Mouse (Mus musculus) neural tube, embryonic 13.5 days (tissue): ENCODE measurements at regions not wholly inside any gene's neighbourhood (a gene's known extent, or its start where the extent isn't known, plus 50 kb on each side); places are given as distances from the start of the nearest gene placed in this dataset.

Experiments used
- ATAC-seq: fragments of 200-750 bp; cut with Nextera tagmentation; 2 replicates; pipeline ENCODE4 v1.8.0; 2017; ENCODE audit warnings: low read depth, mild to moderate bottlenecking, moderate TSS enrichment, moderate library complexity
- H3K27ac ChIP-seq: fragments of 300-500 bp; sonication (generic); replicated peaks from 2 replicates; pipeline ENCODE4 v1.5.1; 2015; ENCODE audit warnings: moderate library complexity, mild to moderate bottlenecking, inconsistent platforms
- H3K27me3 ChIP-seq: fragments of 300-500 bp; sonication (generic); 2 replicates; pipeline ENCODE4 v1.6.1; 2015; ENCODE audit warnings: mild to moderate bottlenecking, inconsistent platforms
- H3K36me3 ChIP-seq: fragments of 300-500 bp; sonication (generic); 2 replicates; pipeline ENCODE4 v1.6.1; 2015; ENCODE audit warnings: mild to moderate bottlenecking, inconsistent platforms
- H3K4me1 ChIP-seq: fragments of 300-500 bp; sonication (generic); replicated peaks from 2 replicates; pipeline ENCODE4 v1.6.1; 2015; ENCODE audit warnings: inconsistent platforms
- H3K4me2 ChIP-seq: fragments of 300-500 bp; sonication (generic); 2 replicates; pipeline ENCODE4 v1.6.1; 2015; ENCODE audit warnings: inconsistent platforms, mild to moderate bottlenecking, moderate library complexity
- H3K4me3 ChIP-seq: fragments of 300-500 bp; sonication (generic); 2 replicates; pipeline ENCODE4 v1.5.1; 2015; ENCODE audit warnings: mild to moderate bottlenecking, inconsistent platforms
- H3K9ac ChIP-seq: fragments of 300-500 bp; sonication (generic); 2 replicates; pipeline ENCODE4 v1.6.1; 2015; ENCODE audit warnings: moderate library complexity, mild to moderate bottlenecking, inconsistent platforms
- H3K9me3 ChIP-seq: fragments of 300-500 bp; sonication (generic); 2 replicates; pipeline ENCODE4 v1.6.1; 2016; ENCODE audit warnings: inconsistent platforms
- WGBS: fragments of 180-500 bp; shearing (Covaris S2); methylation state at CpG from one replicate; pipeline ENCODE4 v1.1.7; 2015; 5-methylcytosine and 5-hydroxymethylcytosine counted together

DNA sequence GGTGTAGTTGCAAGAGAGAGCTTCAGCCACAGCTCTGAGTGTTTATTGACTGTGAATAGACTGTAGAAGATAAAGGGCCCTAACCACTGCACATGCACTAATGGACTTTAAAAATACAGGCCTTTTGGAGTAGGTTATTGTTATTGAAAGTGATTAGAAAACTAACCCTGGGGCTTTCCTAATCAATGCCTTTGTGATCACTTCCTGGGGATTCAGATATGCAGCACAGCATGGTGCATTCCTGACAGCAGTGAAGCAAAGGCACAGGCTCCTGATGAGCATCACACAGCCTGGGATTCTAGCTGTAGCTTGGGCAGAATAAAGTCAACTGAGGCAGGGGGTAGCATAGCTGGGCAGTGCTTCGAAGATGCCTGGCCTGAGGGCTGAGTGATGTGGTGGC is 87.3 kb downstream of the Gm11077 start:
- Histone ChIP-seq H3K4me1 (no peaks in the 10 kb centered on the region), H3K36me3 (no peaks in the 10 kb centered on the region), H3K27ac (no peak overlapping the region), H3K9ac (no peak overlapping the region), H3K9me3 (no peaks in the 10 kb centered on the region), H3K4me2 (no peak overlapping the region), H3K4me3 (no peak overlapping the region), H3K27me3 (no peaks in the 10 kb centered on the region)
- no peak for ATAC-seq
- 24% methylated on average over 1 of the region's 1 CpGs for WGBS

DNA sequence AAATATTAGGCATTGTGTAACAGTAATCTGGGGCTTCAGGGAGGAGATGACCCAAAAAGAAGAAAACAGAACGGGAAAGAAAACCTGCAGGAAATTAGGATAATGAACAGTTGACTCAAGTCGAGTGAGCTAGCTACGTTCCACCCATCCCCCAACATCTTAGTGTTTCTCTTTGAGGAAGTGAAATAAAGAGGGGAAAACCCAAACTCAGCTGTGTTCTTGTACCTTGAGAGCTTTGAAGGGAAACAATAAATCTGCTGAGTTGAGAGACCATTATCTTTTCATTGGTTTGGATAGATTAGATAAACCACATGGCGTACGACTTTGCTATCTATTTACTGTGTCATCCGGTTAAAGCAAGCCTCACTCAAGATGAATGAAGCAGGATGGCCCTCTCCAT is 87.7 kb downstream of the Gm11077 start:
- no peaks in the 10 kb centered on the region for H3K36me3 ChIP-seq
- no peaks in the 10 kb centered on the region for H3K9me3 ChIP-seq
- H3K9ac ChIP-seq = no peak overlapping the region
- ATAC-seq = no peak
- no peak overlapping the region for H3K4me3 ChIP-seq
- H3K27ac ChIP-seq = no peak overlapping the region
- WGBS = 51% methylated on average over 6 of the region's 6 CpGs
- no peaks in the 10 kb centered on the region for H3K4me1 ChIP-seq
- H3K4me2 ChIP-seq = no peak overlapping the region
- no peaks in the 10 kb centered on the region for H3K27me3 ChIP-seq

DNA sequence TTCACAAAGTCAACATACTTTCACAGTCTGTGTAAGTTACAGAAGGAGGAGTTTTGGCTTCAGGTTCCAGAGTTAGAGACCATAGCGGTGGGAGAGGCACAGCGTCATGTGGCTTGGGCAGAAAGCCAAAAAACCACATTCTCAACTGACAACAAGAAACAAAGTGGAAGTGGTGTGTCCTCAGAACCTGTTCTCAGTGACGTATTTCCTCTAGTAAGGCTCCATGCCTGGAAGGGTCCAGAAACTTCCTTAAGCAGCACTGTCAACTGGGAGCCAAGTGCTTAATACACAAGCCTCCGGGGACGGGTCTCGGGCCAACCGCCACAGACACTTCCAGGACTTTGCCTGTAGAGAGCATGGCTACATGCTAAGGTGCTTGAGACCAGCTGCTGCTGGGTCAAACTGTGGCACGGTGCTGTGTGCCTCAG is 90.4 kb downstream of the Gm11077 start:
- 79% methylated on average over 8 of the region's 8 CpGs for WGBS
- Histone ChIP-seq H3K9me3 (no peaks in the 10 kb centered on the region), H3K27ac (no peak overlapping the region), H3K9ac (no peak overlapping the region), H3K4me2 (no peak overlapping the region), H3K4me1 (no peaks in the 10 kb centered on the region), H3K27me3 (no peaks in the 10 kb centered on the region), H3K4me3 (no peak overlapping the region), H3K36me3 (no peaks in the 10 kb centered on the region)
- no peak for ATAC-seq

DNA sequence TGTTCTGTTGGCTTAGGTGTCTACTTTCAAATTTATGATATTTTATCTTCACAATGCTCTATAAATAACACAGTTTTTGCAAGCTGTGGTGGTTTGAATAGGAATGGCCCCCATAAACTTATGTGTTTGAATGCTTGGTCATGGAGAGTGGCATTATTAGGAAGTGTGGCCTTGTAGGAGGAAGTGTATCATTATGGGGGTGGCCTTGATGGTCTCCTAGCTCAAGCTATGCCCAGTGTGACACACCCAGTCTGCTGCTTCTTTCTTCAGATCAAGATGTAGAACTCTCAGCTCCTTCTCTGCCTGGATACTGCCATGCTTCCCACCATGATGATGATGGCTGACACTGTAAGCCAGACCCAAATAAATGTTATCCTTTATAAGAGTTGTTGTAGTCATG is 97.4 kb downstream of the Gm11077 start:
- Histone ChIP-seq H3K9ac (no peak overlapping the region), H3K4me1 (no peaks in the 10 kb centered on the region), H3K4me2 (no peak overlapping the region), H3K27ac (no peak overlapping the region), H3K27me3 (no peaks in the 10 kb centered on the region), H3K9me3 (no peaks in the 10 kb centered on the region), H3K4me3 (no peak overlapping the region), H3K36me3 (no peaks in the 10 kb centered on the region)
- no peak for ATAC-seq

DNA sequence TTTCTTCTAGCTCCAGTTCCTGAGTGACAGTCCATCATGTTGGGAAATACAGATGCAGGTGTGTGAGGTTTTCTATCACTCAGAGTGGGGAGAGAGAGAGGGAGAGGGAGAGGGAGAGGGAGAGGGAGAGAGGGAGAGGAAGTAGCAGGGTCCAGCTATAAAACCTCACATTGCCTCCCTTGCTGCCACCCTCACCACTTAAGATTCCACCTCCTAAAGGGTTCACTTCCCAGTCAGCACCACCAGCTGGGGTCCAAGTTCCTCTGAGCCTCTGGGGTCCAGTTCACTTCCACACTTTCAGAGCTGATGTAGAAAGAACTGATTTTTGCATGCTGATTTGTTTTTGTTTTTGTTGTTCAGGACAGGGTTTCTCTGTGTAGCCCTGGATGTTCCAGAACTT is 98.6 kb downstream of the Gm11077 start:
- Histone ChIP-seq H3K9ac (no peak overlapping the region), H3K4me2 (no peak overlapping the region), H3K36me3 (no peaks in the 10 kb centered on the region), H3K4me3 (no peak overlapping the region), H3K9me3 (no peaks in the 10 kb centered on the region), H3K27ac (no peak overlapping the region), H3K27me3 (no peaks in the 10 kb centered on the region), H3K4me1 (no peaks in the 10 kb centered on the region)
- ATAC-seq = no peak

DNA sequence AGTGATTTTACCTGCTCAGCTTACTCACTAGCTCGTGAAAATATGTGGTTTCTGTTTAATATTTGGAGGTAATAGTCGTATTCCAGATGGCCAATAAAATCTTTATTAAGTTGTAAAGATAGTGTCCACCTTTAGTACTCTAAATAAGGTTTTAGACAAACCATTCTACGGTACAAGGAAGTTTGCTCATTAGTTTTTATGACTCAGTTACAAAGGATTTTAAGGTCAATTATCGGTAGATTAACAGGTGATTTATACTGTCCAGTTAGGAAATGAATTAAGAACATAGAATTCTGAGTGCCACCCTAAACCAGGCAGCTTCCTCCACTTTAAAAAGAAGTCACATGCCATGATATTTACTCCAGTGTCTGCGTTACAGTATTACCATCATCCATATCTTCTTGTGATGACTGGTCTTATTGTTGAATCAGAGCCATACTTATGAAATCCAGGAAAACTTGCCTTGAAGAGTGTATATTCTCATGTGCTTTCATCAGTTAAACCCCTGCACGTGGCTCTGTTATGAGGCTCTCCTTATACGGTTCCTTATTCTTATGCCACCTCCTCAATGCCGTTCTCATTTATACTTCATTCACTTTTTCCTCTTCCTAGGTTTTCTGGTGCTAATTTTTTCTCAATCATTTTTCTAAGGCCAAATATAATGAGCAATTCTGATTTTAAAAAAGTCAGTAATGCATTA is 114.4 kb downstream of the Gm11077 start:
- Histone ChIP-seq H3K4me1 (no peaks in the 10 kb centered on the region), H3K27me3 (no peaks in the 10 kb centered on the region), H3K36me3 (no peaks in the 10 kb centered on the region), H3K4me2 (no peak overlapping the region), H3K27ac (no peak overlapping the region), H3K4me3 (no peak overlapping the region), H3K9ac (no peak overlapping the region), H3K9me3 (no peaks in the 10 kb centered on the region)
- no peak for ATAC-seq
- 82% methylated on average over 8 of the region's 8 CpGs for WGBS

DNA sequence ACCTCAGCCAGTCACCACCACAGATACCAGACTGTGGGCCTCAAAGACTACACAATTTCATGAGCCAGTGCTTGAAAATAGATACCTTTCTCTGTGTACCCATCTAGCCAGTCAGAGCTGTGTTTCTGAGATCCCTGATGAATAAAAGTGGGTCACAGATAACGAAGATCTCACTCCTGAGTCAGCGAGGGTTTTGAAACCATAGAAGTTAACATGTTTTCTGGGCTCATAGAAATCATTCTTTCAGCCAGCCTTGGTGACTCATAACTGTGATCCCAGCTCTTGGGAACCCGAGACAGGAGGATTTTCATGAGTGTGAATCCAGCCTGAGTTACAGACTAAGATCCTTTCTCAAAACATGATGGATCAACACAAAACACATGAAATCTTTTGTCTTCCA is 118.1 kb downstream of the Gm11077 start:
- H3K4me2 ChIP-seq = no peak overlapping the region
- 87% methylated on average over 3 of the region's 3 CpGs for WGBS
- H3K4me3 ChIP-seq = no peak overlapping the region
- no peaks in the 10 kb centered on the region for H3K27me3 ChIP-seq
- H3K9ac ChIP-seq = no peak overlapping the region
- H3K27ac ChIP-seq = no peak overlapping the region
- no peaks in the 10 kb centered on the region for H3K36me3 ChIP-seq
- peaks cover 3% of the 10 kb centered on the region for H3K4me1 ChIP-seq
- ATAC-seq = no peak
- H3K9me3 ChIP-seq = no peaks in the 10 kb centered on the region

DNA sequence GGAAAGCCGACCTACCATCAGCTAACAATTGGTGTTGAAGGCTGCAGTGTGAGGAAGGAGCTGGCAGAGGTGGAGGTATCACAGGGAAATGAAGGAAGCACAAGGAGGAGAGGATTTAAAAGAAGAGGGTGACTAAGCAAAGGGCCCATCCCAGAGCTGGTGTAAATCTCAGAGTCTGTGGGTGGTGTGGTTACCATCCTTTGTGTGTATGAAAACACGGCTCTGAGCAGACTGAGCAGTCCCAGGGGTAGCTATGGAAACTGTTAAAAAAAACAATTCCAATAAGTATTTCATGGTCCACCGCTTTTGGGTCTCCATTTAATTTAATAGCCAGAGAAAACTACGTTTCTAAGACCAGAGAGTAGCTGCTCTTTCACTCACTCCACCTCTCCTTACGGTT is 123.3 kb downstream of the Gm11077 start:
- H3K4me3 ChIP-seq = no peak overlapping the region
- H3K27me3 ChIP-seq = no peaks in the 10 kb centered on the region
- peak overlapping the region; percentile 49; the same call in 1 of the 2 replicates for H3K27ac ChIP-seq
- H3K9ac ChIP-seq = no peak overlapping the region
- H3K4me1 ChIP-seq = peaks cover 26% of the 10 kb centered on the region
- H3K36me3 ChIP-seq = no peaks in the 10 kb centered on the region
- no peak overlapping the region for H3K4me2 ChIP-seq
- WGBS = 34% methylated on average over 5 of the region's 5 CpGs
- peak; percentile 47; the same call in 1 of the 2 replicates for ATAC-seq
- H3K9me3 ChIP-seq = no peaks in the 10 kb centered on the region

DNA sequence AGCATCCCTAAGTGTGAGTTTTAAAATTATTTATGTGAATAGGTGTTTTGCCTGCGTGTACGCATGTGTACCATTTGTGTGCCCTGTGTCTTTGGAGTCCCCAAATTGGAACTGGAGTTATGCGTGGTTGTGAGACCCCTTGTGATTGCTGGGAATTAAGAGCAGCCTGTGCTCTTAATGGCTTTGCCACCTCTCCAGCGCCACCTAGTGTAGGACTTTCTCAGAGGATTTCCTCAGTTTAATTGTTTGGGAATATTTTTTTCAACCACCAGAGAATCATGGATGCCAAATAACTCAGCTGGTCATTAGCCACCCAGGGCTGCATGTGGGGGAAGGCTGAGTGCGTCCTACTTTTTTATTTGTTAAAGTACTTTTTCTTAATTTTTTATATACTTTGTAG is 124.4 kb downstream of the Gm11077 start:
- Histone ChIP-seq H3K27ac (no peak overlapping the region), H3K27me3 (no peaks in the 10 kb centered on the region)
- 51% methylated on average over 5 of the region's 5 CpGs for WGBS

DNA sequence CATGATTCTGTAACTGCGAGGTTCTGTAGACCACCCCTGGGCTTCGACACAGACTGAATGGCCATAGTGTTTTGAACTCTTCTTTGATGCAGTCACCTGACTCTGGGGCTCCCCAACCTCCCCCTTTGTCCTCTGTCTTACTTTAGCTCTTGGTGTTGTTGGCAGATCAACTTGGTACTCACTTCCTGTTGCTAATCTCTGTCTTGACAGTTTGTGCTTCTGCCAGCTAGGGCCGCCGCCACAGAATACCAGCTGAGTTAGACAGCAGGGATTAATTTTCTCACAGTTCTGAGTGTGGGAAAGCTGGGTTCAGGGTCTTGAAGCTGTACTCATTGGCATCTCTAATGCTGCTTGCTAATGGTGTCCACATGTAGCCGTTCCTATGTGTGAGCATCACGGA is 125.6 kb downstream of the Gm11077 start:
- no peaks in the 10 kb centered on the region for H3K9me3 ChIP-seq
- H3K9ac ChIP-seq = no peak overlapping the region
- no peaks in the 10 kb centered on the region for H3K27me3 ChIP-seq
- no peak overlapping the region for H3K4me2 ChIP-seq
- no peak overlapping the region for H3K27ac ChIP-seq
- WGBS = 85% methylated on average over 6 of the region's 6 CpGs
- H3K4me3 ChIP-seq = no peak overlapping the region
- ATAC-seq = no peak
- peaks cover 27% of the 10 kb centered on the region for H3K4me1 ChIP-seq
- no peaks in the 10 kb centered on the region for H3K36me3 ChIP-seq

More for the DNA sequence above, 124.4 kb downstream of the Gm11077 start:
- H3K4me3 ChIP-seq = no peak overlapping the region
- no peaks in the 10 kb centered on the region for H3K36me3 ChIP-seq
- no peak overlapping the region for H3K4me2 ChIP-seq
- H3K9me3 ChIP-seq = no peaks in the 10 kb centered on the region
- peaks cover 27% of the 10 kb centered on the region for H3K4me1 ChIP-seq
- no peak for ATAC-seq
- no peak overlapping the region for H3K9ac ChIP-seq

DNA sequence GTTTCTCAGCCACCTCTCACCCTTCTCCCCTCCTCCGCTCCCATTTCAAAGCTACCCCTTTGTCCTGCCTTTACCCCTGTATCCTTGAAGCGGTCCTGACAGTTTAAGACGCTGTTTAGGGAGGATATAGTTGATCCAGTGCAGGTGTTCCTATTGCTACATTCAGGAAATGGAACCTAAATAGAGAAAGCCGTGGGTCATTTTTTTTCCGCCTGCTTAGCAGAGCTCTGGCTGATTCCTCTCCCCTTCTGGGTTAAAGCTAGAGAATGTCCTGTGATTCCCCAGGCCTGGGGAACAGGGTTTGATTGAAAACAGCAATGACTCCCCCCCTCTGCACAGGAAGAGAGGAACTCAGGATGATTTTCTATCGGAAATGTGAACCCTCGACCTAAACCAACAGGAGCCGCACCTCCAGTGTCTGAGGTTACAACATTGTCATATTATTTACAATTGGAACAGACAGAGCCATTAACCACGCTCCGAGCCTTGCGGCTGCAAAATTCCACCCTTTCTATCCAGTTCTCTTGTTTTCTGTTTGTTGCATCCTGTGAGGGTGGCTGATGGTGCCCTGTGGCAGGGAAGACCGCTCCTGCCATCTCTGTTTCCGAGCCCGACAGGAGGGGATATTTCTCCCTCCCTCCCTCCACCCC is 127.5 kb downstream of the Gm11077 start:
- Histone ChIP-seq H3K4me1 (peaks cover 27% of the 10 kb centered on the region), H3K36me3 (no peaks in the 10 kb centered on the region), H3K9ac (peak overlapping the region; percentile 61), H3K27ac (peak overlapping the region; percentile 65), H3K4me2 (peak overlapping the region; percentile 58), H3K27me3 (no peaks in the 10 kb centered on the region), H3K9me3 (no peaks in the 10 kb centered on the region), H3K4me3 (peak overlapping the region; percentile 31)
- WGBS = 21% methylated on average over 14 of the region's 14 CpGs
- ATAC-seq = peak; percentile 41

DNA sequence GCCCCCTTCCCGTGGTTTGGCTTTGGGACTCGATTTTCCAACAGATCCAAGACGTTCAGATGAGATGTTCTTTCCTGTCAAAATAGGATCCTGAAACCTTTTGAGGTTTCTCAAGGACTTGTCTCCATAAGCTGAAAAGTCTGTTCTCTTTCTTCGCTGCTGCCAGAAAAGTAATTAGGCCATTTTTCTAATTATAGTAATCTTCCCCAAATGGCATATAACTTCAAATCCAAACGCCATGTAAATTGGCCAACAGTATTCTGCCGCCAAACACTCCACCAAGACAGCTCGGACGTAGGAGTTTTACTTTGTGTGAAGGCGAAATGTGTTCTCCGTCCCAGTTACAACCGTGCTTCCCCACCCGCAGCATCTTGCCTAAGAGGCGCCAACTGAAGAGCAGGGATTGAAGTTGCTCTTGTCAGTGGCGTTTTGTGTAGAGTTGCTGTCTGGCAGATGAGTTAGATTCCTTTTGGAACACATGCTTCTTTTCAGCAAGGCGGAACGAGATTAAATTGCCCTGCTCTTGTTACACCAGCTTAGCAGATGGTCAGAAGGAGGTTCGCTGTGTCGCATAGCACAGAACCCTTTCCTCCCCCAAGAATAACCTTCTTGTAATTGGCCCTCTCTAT is 128.1 kb downstream of the Gm11077 start:
- Histone ChIP-seq H3K4me2 (peak overlapping the region; percentile 58), H3K4me3 (peak overlapping the region; percentile 31), H3K9ac (peak overlapping the region; percentile 61), H3K27me3 (no peaks in the 10 kb centered on the region), H3K4me1 (peaks cover 23% of the 10 kb centered on the region), H3K9me3 (no peaks in the 10 kb centered on the region), H3K27ac (peak overlapping the region; percentile 65), H3K36me3 (no peaks in the 10 kb centered on the region)
- ATAC-seq = no peak
- 21% methylated on average over 18 of the region's 18 CpGs for WGBS
